In genomic region chr9:66300448-66301027, GRCm38 (mm10) we compare ENCODE assay signal across 17 mouse cellular contexts.
"Had no signal": no experiment of that assay in that cellular context is flagged by ENCODE, and none has a peak within 500 bp of the region (broad histone marks: within the 10 kb centered on the region; RNA-seq: fewer than 3 reads in every experiment).

No protein-coding gene starts in this region.

- ATAC-seq: inflammation-experienced regulatory T-cells, adult 6 months; liver, postnatal 0 days; midbrain, embryonic 15.5 days had no signal

- H3K9ac ChIP-seq: limb, embryonic 12.5 days; liver, embryonic 13.5 days; liver, postnatal 0 days; lung, embryonic 15.5 days; midbrain, embryonic 15.5 days; neural tube, embryonic 12.5 days; stomach, embryonic 15.5 days had no signal

- H3K27me3 ChIP-seq: limb, embryonic 12.5 days; liver, embryonic 13.5 days; lung, embryonic 15.5 days; midbrain, embryonic 15.5 days; neural tube, embryonic 12.5 days; stomach, embryonic 15.5 days had no signal

- H3K4me3 ChIP-seq: limb, embryonic 12.5 days; liver, embryonic 13.5 days; lung, embryonic 15.5 days; midbrain, embryonic 15.5 days; neural tube, embryonic 12.5 days; stomach, embryonic 15.5 days had no signal

- H3K36me3 ChIP-seq: limb, embryonic 12.5 days; liver, embryonic 13.5 days; lung, embryonic 15.5 days; midbrain, embryonic 15.5 days; neural tube, embryonic 12.5 days; stomach, embryonic 15.5 days had no signal

- H3K9me3 ChIP-seq: limb, embryonic 12.5 days; liver, embryonic 13.5 days; lung, embryonic 15.5 days; midbrain, embryonic 15.5 days; neural tube, embryonic 12.5 days; stomach, embryonic 15.5 days had no signal

- DNase-seq: kidney, adult 2 months; kidney, postnatal 25 days; layer of hippocampus, adult 9-11 months; liver; liver, embryonic 13.5 days; liver, postnatal 0 days; lung, postnatal 14 days; spleen, adult 18-20 months; thymus, adult 18-20 months; thymus, postnatal 14 days had no signal

- H3K27ac ChIP-seq: limb, embryonic 12.5 days; liver, embryonic 13.5 days; lung, embryonic 15.5 days; macrophage; midbrain, embryonic 15.5 days; neural tube, embryonic 12.5 days; stomach, embryonic 15.5 days had no signal

- H3K4me2 ChIP-seq: limb, embryonic 12.5 days; liver, embryonic 13.5 days; lung, embryonic 15.5 days; midbrain, embryonic 15.5 days; neural tube, embryonic 12.5 days; stomach, embryonic 15.5 days had no signal
